Mouse (Mus musculus) olfactory bulb, adult 2 months (tissue): Measurements from ENCODE around the gene Tmem132b.

Experiments used
- CTCF ChIP-seq: fragments of 200-500 bp; IDR thresholded peaks from 2 replicates; pipeline ENCODE4 v1.5.1; 2012; ENCODE audit warnings: low read depth, mild to moderate bottlenecking, low read length, moderate library complexity; ENCODE audit not compliant: insufficient read depth
- POLR2A ChIP-seq: fragments of 200-500 bp; IDR thresholded peaks from 2 replicates; pipeline ENCODE4 v1.6.1; 2012; ENCODE audit warnings: mild to moderate bottlenecking, low read depth, low read length, moderate library complexity; ENCODE audit not compliant: insufficient read depth

DNA sequence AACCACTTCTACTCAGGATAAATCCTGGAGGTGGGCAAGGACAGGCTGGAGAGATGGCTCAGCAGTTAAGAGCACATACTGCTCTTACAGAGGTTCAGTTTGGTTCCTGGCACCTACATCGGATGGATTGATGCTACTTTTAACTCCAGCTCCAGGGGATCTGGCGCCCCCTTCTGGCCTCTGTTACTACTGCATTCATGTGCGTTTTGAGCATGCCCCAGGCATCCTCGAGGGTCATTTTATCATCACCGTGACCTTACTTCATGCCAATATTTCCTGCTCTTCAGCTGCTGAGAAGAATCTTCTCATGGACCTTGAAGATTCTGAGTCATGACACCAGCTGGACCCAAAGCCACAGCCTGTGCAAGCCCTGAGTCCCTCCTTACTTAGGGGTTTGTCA is 6.1 kb upstream of the Tmem132b start:
- TF ChIP-seq CTCF (no peak), POLR2A (no peak)
